Mouse (Mus musculus) gastrocnemius, postnatal 25 days (tissue): ENCODE measurements at regions not wholly inside any gene's neighbourhood (a gene's known extent, or its start where the extent isn't known, plus 50 kb on each side); places are given as distances from the start of the nearest gene placed in this dataset.

Experiments
- DNase-seq: peaks from one replicate; pipeline ENCODE4 v3.0.0; 2022

DNA sequence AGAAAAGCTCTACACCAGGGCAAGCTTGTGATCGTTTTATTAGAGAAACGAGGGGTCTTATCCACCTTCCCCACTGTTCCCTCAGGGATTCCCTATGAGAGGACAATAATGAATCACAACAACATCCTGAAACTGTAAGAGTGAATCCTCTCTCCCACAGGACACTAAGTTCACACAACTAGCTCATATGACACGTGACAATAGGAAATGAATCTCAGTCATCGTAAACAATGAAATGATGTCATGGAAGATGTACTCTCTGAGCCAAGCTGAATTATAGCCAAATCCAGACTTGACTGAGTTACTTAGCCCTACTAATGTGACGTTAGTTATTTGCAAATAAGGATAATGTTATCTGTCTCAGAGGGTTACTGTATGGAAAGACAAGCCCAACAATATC, 54.6 kb upstream of the Ccn6 start:
- DNase-seq = no peak

DNA sequence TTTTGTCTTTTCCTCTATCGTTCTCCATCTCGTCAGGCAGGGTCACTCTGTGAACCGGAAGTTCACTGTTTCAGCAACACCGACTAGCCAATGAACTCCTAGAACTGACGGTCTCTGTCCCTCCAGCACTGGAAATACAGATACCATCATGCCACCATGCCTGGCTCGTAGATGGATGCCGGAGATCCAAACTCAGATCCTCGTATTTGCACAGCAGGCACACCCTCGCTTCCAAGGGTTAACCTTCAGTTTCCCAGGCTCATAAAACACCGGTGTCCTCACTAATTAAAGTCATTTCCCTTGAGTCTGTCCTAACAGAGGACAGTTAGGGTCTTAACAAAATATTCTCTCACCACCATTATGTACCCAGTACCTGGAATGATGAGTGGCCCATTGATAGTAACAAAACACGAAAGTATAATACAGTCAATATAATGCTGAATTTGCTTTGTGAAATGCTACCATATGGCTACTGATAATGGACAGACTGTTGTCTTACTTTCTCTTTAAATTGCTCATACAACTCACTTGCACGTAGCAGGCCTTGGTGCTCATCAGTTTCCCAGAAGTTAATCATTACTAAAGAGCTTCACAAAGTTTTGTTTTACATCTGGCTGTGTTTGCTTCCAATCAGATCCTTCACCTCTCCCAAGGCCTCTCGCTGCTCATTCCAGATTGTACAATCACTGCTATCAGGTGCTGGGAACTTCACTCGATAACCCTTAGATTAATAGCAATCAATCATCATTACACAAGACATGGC, 52.7 kb upstream of the Ccn6 start:
- DNase-seq = no peak

GRCm38 (mm10) chr10:39214563-39214962, 51.0 kb upstream of the Ccn6 start:
- no peak for DNase-seq
